Mouse (Mus musculus) lung, postnatal 10 days (tissue): ENCODE results near the gene Cers1.

Source experiments
- DNase-seq: peaks from one replicate; pipeline ENCODE4 v3.0.0; 2021

Cers1 gene

GRCm38 (mm10) chr8:70315624-70316510, at the start of gene Cers1:
TSS of gene Cers1 (plus strand) at chr8:70315775.
- DNase-seq, result peak; percentile 74

- no peak for DNase-seq
These were observed 47.9 kb upstream of the Cers1 start for GRCm38 (mm10) chr8:70267674-70268073.

GRCm38 (mm10) chr8:70268311-70268710, 47.3 kb upstream of the Cers1 start:
- DNase-seq, result no peak

- peak; percentile 66 for DNase-seq
These were observed 46.6 kb upstream of the Cers1 start for GRCm38 (mm10) chr8:70268799-70269565.

GRCm38 (mm10) chr8:70272949-70273348, 42.6 kb upstream of the Cers1 start:
- peak; percentile 71 for DNase-seq

- DNase-seq, result no peak
These were observed 41.2 kb upstream of the Cers1 start for GRCm38 (mm10) chr8:70274350-70274749.

GRCm38 (mm10) chr8:70276476-70276875, 39.1 kb upstream of the Cers1 start:
- DNase-seq, result peak; percentile 78

GRCm38 (mm10) chr8:70278175-70278574, 37.4 kb upstream of the Cers1 start:
- no peak for DNase-seq

GRCm38 (mm10) chr8:70279266-70279665, 36.3 kb upstream of the Cers1 start:
- peak; percentile 36 for DNase-seq

- DNase-seq, result peak; percentile 51
These were observed 34.6 kb upstream of the Cers1 start for GRCm38 (mm10) chr8:70281001-70281400.

- DNase-seq, result peak; percentile 98
These were observed 32.9 kb upstream of the Cers1 start, which contains the start of gene Homer3 for GRCm38 (mm10) chr8:70282603-70283135. TSS of gene Homer3 (plus strand) at chr8:70282827.

- DNase-seq, result peak; percentile 56
These were observed 32.2 kb upstream of the Cers1 start for GRCm38 (mm10) chr8:70283136-70284077.

- DNase-seq, result no peak
These were observed 31.2 kb upstream of the Cers1 start for GRCm38 (mm10) chr8:70284421-70284820.

GRCm38 (mm10) chr8:70285304-70285703, 30.3 kb upstream of the Cers1 start:
- DNase-seq, result no peak

GRCm38 (mm10) chr8:70286737-70287136, 28.8 kb upstream of the Cers1 start:
- DNase-seq, result no peak

- DNase-seq, result peak; percentile 88
These were observed 21.6 kb upstream of the Cers1 start for GRCm38 (mm10) chr8:70293988-70294405.

- DNase-seq, result no peak
These were observed 14.7 kb upstream of the Cers1 start for GRCm38 (mm10) chr8:70300881-70301280.

- DNase-seq, result peak; percentile 95
These were observed 13.2 kb upstream of the Cers1 start, which contains the start of the genes Ddx49 and Cope for GRCm38 (mm10) chr8:70302358-70302890. TSS of gene Ddx49 (minus strand) at chr8:70302489. TSS of gene Cope (plus strand) at chr8:70302518.

GRCm38 (mm10) chr8:70302901-70303300, 12.7 kb upstream of the Cers1 start:
- no peak for DNase-seq

- peak; percentile 45 for DNase-seq
These were observed 6.3 kb upstream of the Cers1 start for GRCm38 (mm10) chr8:70309311-70309710.

- no peak for DNase-seq
These were observed 2.2 kb upstream of the Cers1 start for GRCm38 (mm10) chr8:70313399-70313798.
